Mouse (Mus musculus): ENCODE data around the gene Pithd1. TPM values are rescaled to one million over a fixed set of nuclear protein-coding genes. Genes with fewer than 3 reads are reported as not detected.

Pithd1 gene
- polyA plus RNA-seq (2016; fragmentation: Nextera tagmentation; extraction: Ambion mirVana), result 64.9 and 69.6 TPM in 2 replicates

DNA sequence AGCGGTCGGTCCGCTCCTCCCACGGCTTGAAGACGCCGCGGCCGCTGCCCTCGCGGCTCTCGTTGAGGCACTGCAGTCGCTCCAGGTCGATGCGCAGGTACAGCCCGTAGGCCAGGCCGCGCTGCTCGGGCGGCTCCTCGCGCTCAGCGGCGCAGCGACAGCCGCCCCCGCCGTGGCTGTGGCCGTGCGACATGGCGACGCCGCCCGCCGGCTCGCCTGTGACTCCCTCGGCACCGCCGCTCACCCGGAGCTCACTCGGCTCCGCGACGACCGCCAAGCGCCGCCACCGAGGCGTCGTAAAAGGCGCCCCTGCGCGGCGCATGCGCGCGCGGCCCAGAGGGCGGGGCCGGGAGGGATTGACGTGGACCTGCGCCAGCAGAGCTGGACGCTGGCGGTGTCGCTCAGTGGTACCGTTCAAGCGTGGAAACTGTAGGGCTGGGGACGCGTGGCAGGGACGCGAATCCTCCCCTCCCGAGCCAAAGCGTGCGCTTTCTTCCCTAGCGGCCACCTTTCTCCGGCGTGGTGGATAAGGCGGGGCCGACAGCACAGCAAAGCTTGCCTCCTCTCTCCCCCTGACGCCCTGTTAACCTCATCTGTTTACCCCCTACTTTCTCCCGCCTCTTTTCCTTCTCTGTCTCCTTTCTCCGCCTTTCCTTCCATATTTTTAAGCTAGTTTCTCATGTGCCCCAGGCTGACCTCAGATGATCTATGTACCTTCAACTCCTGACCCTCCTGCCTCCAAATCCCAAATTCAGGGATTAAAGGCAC, at the start of gene Pithd1:
Gene Pithd1, minus strand, starts transcription at position 322 of the 768 bp plus-strand sequence.
- H3K27ac ChIP-seq, result peak within 1 kb of the TSS; percentile 91
- WGBS, result under 1% methylated on average over 81 of the region's 81 CpGs
- peak within 1 kb of the TSS; percentile 83 for H3K4me2 ChIP-seq
- H3K27me3 ChIP-seq, result no peaks in the 10 kb centered on the region
- peak within 1 kb of the TSS; percentile 95 for H3K9ac ChIP-seq (replicated peaks)
- H3K9me3 ChIP-seq, result no peaks in the 10 kb centered on the region
- H3K36me3 ChIP-seq, result peaks cover 37% of the 10 kb centered on the region
- H3K4me1 ChIP-seq (replicated peaks), result peaks cover 12% of the 10 kb centered on the region
- peak; percentile 90 for ATAC-seq (ENCODE audit: insufficient number of reproducible peaks, insufficient read depth, low FRiP score, low TSS enrichment, low read depth)
- peak within 1 kb of the TSS; percentile 95 for H3K4me3 ChIP-seq (replicated peaks)

GRCm38 (mm10) chr4:136035078-136035477, 48.0 kb upstream of the Pithd1 start:
- Histone ChIP-seq H3K9ac (replicated peaks) (no peak overlapping the region), H3K4me1 (replicated peaks) (peaks cover 8% of the 10 kb centered on the region; the same call in 1 of the 2 replicates), H3K27me3 (no peaks in the 10 kb centered on the region; the same call in 1 of the 2 replicates), H3K9me3 (no peaks in the 10 kb centered on the region), H3K36me3 (no peaks in the 10 kb centered on the region), H3K4me3 (replicated peaks) (no peak overlapping the region), H3K27ac (no peak overlapping the region), H3K4me2 (no peak overlapping the region)
- 83% methylated on average over 4 of the region's 4 CpGs for WGBS
- ATAC-seq (ENCODE audit: insufficient number of reproducible peaks, insufficient read depth, low FRiP score, low TSS enrichment, low read depth), result no peak

- Histone ChIP-seq H3K27me3 (no peaks in the 10 kb centered on the region; the same call in 1 of the 2 replicates), H3K9me3 (no peaks in the 10 kb centered on the region), H3K4me3 (replicated peaks) (no peak overlapping the region), H3K9ac (replicated peaks) (no peak overlapping the region), H3K4me2 (no peak overlapping the region), H3K4me1 (replicated peaks) (peaks cover 8% of the 10 kb centered on the region; the same call in 1 of the 2 replicates), H3K36me3 (no peaks in the 10 kb centered on the region), H3K27ac (no peak overlapping the region)
- 57% methylated on average over 1 of the region's 1 CpGs for WGBS
- ATAC-seq (ENCODE audit: insufficient number of reproducible peaks, insufficient read depth, low FRiP score, low TSS enrichment, low read depth), result no peak
Observed at GRCm38 (mm10) chr4:136033231-136033630, 46.2 kb upstream of the Pithd1 start.

GRCm38 (mm10) chr4:136030968-136031909, 44.2 kb upstream of the Pithd1 start:
- Histone ChIP-seq H3K4me1 (replicated peaks) (peaks cover 8% of the 10 kb centered on the region; the same call in 1 of the 2 replicates), H3K36me3 (no peaks in the 10 kb centered on the region), H3K9ac (replicated peaks) (no peak overlapping the region), H3K4me2 (no peak overlapping the region), H3K27me3 (no peaks in the 10 kb centered on the region; the same call in 1 of the 2 replicates), H3K9me3 (no peaks in the 10 kb centered on the region), H3K27ac (no peak overlapping the region), H3K4me3 (replicated peaks) (no peak overlapping the region)
- WGBS, result 6% methylated on average over 8 of the region's 8 CpGs
- no peak for ATAC-seq (ENCODE audit: insufficient number of reproducible peaks, insufficient read depth, low FRiP score, low TSS enrichment, low read depth)

GRCm38 (mm10) chr4:136028689-136029088, 41.6 kb upstream of the Pithd1 start:
- no peaks in the 10 kb centered on the region; the same call in 1 of the 2 replicates for H3K27me3 ChIP-seq
- H3K36me3 ChIP-seq, result no peaks in the 10 kb centered on the region
- H3K4me2 ChIP-seq, result no peak overlapping the region
- H3K4me1 ChIP-seq (replicated peaks), result peaks cover 8% of the 10 kb centered on the region; the same call in 1 of the 2 replicates
- no peak overlapping the region for H3K27ac ChIP-seq
- H3K9me3 ChIP-seq, result no peaks in the 10 kb centered on the region
- no peak overlapping the region for H3K9ac ChIP-seq (replicated peaks)
- H3K4me3 ChIP-seq (replicated peaks), result no peak overlapping the region
- 86% methylated on average over 5 of the region's 5 CpGs for WGBS
- ATAC-seq (ENCODE audit: insufficient number of reproducible peaks, insufficient read depth, low FRiP score, low TSS enrichment, low read depth), result no peak

DNA sequence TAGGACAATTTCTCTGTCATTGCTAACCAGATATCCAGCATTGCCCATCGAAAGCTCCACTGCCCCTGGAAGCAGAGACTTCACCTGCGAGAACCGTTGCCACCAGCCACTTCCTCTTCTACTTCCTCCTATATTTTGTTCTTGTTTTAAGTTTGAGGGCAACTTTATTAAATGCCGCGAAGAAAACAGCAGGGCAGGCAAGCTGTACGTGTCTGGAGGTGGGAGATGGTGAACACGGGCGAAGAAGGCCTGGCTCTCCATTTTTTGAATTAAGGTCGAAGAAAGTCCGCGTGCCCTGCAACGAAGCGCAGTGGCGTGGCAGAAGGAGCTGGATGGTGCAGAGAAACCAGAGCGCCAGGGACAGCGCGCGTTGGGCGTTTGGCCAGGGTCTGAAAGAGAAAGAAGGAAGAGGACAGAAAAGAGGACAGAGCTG, 41.1 kb upstream of the Pithd1 start:
- Histone ChIP-seq H3K9ac (replicated peaks) (no peak overlapping the region), H3K27ac (no peak overlapping the region), H3K27me3 (no peaks in the 10 kb centered on the region; the same call in 1 of the 2 replicates), H3K36me3 (no peaks in the 10 kb centered on the region), H3K4me1 (replicated peaks) (peaks cover 8% of the 10 kb centered on the region; the same call in 1 of the 2 replicates), H3K4me3 (replicated peaks) (no peak overlapping the region), H3K4me2 (no peak overlapping the region), H3K9me3 (no peaks in the 10 kb centered on the region)
- no peak for ATAC-seq (ENCODE audit: insufficient number of reproducible peaks, insufficient read depth, low FRiP score, low TSS enrichment, low read depth)
- 88% methylated on average over 19 of the region's 19 CpGs for WGBS

- Histone ChIP-seq H3K9ac (replicated peaks) (no peak overlapping the region), H3K4me1 (replicated peaks) (peaks cover 8% of the 10 kb centered on the region; the same call in 1 of the 2 replicates), H3K27me3 (no peaks in the 10 kb centered on the region; the same call in 1 of the 2 replicates), H3K27ac (no peak overlapping the region), H3K4me3 (replicated peaks) (no peak overlapping the region), H3K9me3 (no peaks in the 10 kb centered on the region), H3K4me2 (no peak overlapping the region), H3K36me3 (no peaks in the 10 kb centered on the region)
- no peak for ATAC-seq (ENCODE audit: insufficient number of reproducible peaks, insufficient read depth, low FRiP score, low TSS enrichment, low read depth)
- 76% methylated on average over 8 of the region's 8 CpGs for whole genome bisulfite sequencing
Observed at GRCm38 (mm10) chr4:136027416-136028131, 40.5 kb upstream of the Pithd1 start.

GRCm38 (mm10) chr4:136025350-136025749, 38.3 kb upstream of the Pithd1 start:
- H3K27ac ChIP-seq, result no peak overlapping the region
- no peak overlapping the region for H3K4me3 ChIP-seq (replicated peaks)
- no peak overlapping the region for H3K4me2 ChIP-seq
- H3K9ac ChIP-seq (replicated peaks), result no peak overlapping the region
- H3K36me3 ChIP-seq, result no peaks in the 10 kb centered on the region
- no peaks in the 10 kb centered on the region for H3K27me3 ChIP-seq
- H3K4me1 ChIP-seq (replicated peaks), result peaks cover 4% of the 10 kb centered on the region
- no peaks in the 10 kb centered on the region for H3K9me3 ChIP-seq
- 76% methylated on average over 1 of the region's 1 CpGs for WGBS
- no peak for ATAC-seq (ENCODE audit: insufficient number of reproducible peaks, insufficient read depth, low FRiP score, low TSS enrichment, low read depth)

DNA sequence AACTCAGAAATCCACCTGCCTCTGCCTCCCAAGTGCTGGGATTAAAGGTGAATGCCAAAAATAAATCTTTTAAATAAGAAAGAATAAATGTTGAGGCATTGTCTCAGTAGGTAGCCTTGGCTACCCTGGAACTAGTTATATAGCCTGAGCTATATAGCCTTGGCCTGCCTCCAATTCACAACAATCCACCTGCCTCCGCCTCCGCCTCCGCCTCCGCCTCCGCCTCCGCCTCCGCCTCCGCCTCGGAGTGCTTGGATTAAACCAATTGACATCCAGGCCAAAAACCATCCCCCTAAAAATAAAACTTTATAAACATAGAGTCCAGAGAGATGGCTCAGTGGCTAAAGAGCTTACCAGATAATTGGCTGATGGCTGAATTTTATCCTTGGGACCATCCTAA, 35.9 kb upstream of the Pithd1 start:
- Histone ChIP-seq H3K27me3 (no peaks in the 10 kb centered on the region), H3K4me2 (no peak overlapping the region), H3K4me1 (replicated peaks) (peaks cover 14% of the 10 kb centered on the region), H3K9me3 (no peaks in the 10 kb centered on the region), H3K36me3 (no peaks in the 10 kb centered on the region), H3K9ac (replicated peaks) (no peak overlapping the region), H3K27ac (no peak overlapping the region), H3K4me3 (replicated peaks) (no peak overlapping the region)
- WGBS, result 96% methylated on average over 9 of the region's 9 CpGs
- no peak for ATAC-seq (ENCODE audit: insufficient number of reproducible peaks, insufficient read depth, low FRiP score, low TSS enrichment, low read depth)

GRCm38 (mm10) chr4:136021549-136022047, 34.5 kb upstream of the Pithd1 start, which contains the start of gene Eloa:
Eloa (minus strand) TSS chr4:136021763.
- Histone ChIP-seq H3K4me1 (replicated peaks) (peaks cover 14% of the 10 kb centered on the region), H3K4me3 (replicated peaks) (peak within 1 kb of the TSS; percentile 99), H3K27me3 (no peaks in the 10 kb centered on the region), H3K4me2 (peak within 1 kb of the TSS; percentile 94), H3K36me3 (no peaks in the 10 kb centered on the region), H3K27ac (peak within 1 kb of the TSS; percentile 85), H3K9me3 (no peaks in the 10 kb centered on the region), H3K9ac (replicated peaks) (peak within 1 kb of the TSS; percentile 98)
- under 1% methylated on average over 48 of the region's 48 CpGs for WGBS
- ATAC-seq (ENCODE audit: insufficient number of reproducible peaks, insufficient read depth, low FRiP score, low TSS enrichment, low read depth), result peak; percentile 96

Measured in limb, embryonic 12.5 days (tissue).